24 mouse cellular contexts compared by ENCODE assay signal in genomic region chr11:115883251-115883650, GRCm38 (mm10). TPM values are rescaled to one million over a fixed set of nuclear protein-coding genes. Genes with fewer than 3 reads are reported as not detected.
DNase-seq lines count a peak whose midpoint lies in the region; ATAC-seq and TF ChIP-seq lines count a peak whose summit lies in the region.
"Had no signal": no experiment of that assay in that cellular context is flagged by ENCODE, and none has a peak within 500 bp of the region (broad histone marks: within the 10 kb centered on the region; RNA-seq: fewer than 3 reads in every experiment).

No protein-coding gene starts in this region.

- H3K4me1 ChIP-seq in kidney, postnatal 0 days (replicated peaks; ENCODE audit: insufficient read depth, low read length): 0 out of 2 replicates have a peak, but pooled peaks cover 3% of the 10 kb centered on the region
- peaks cover 3 to 30% of the 10 kb centered on the region in 2 experiments; a peak in 3 of 4 replicates for H3K4me1 ChIP-seq in ES-E14 (ENCODE audit: control insufficient read depth in 2 of 2, insufficient read depth in 2 of 2, low read length in 2 of 2, poor library complexity in 1 of 2)
- H3K4me1 ChIP-seq in limb, embryonic 15.5 days: no peaks in the 10 kb centered on the region
- no peaks in the 10 kb centered on the region for H3K4me1 ChIP-seq in hindbrain, embryonic 14.5 days (replicated peaks; ENCODE audit: control insufficient read depth, insufficient read depth, low read length)

- no peak overlapping the region for H3K27ac ChIP-seq in kidney, postnatal 0 days
- no peak overlapping the region for H3K27ac ChIP-seq in ES-E14 (ENCODE audit: insufficient read depth, low read depth, low read length, poor library complexity, severe bottlenecking)
- H3K27ac ChIP-seq in limb, embryonic 15.5 days: no peak overlapping the region
- H3K27ac ChIP-seq in hindbrain, embryonic 14.5 days: no peak overlapping the region
- H3K27ac ChIP-seq: heart, adult 2 months; hindbrain, embryonic 10.5 days; left cerebral cortex, adult 2 months; limb, embryonic 12.5 days; stomach, postnatal 0 days had no signal

- DNase-seq in cerebellum, postnatal 10 days: peak; percentile 52 to 66
- no peak for DNase-seq in cerebellum, adult 11-12 months
- DNase-seq in kidney, postnatal 0 days (ENCODE audit: low spot score): no peak
- DNase-seq in kidney, adult 8-10 months: no peak
- DNase-seq in ES-E14 (ENCODE audit: low read depth, low spot score): no peak
- no peak for DNase-seq in urinary bladder, postnatal 14 days (ENCODE audit: low spot score)
- no peak for DNase-seq in hindbrain, embryonic 14.5 days (ENCODE audit: low spot score)
- DNase-seq: cerebellum, adult 9-10 months; gastrocnemius, postnatal 25 days; heart, adult 2 months; kidney, postnatal 36 days; layer of hippocampus, adult 9-11 months; liver, postnatal 0 days; lung, postnatal 14 days; midbrain, embryonic 14.5 days; retina, postnatal 1 day; right cerebral cortex, postnatal 4 days; thymus, postnatal 25 days had no signal

- H3K9ac ChIP-seq in kidney, postnatal 0 days (ENCODE audit: low read depth, low read length): no peak overlapping the region
- peak overlapping the region; percentile 55 for H3K9ac ChIP-seq in ES-E14 (ENCODE audit: insufficient read depth, low read depth, low read length, poor library complexity, severe bottlenecking)
- no peak overlapping the region for H3K9ac ChIP-seq in limb, embryonic 15.5 days
- no peak overlapping the region for H3K9ac ChIP-seq in hindbrain, embryonic 14.5 days
- H3K9ac ChIP-seq: limb, embryonic 12.5 days; liver, postnatal 0 days had no signal

- no peak for ATAC-seq in kidney, postnatal 0 days (replicated peaks; ENCODE audit: low FRiP score, low read depth)
- ATAC-seq in limb, embryonic 15.5 days (ENCODE audit: insufficient number of reproducible peaks, low FRiP score, low TSS enrichment, low read depth): no peak
- ATAC-seq in hindbrain, embryonic 14.5 days (ENCODE audit: low FRiP score): no peak
- ATAC-seq: forebrain, embryonic 16.5 days; liver, postnatal 0 days had no signal

- H3K4me2 ChIP-seq in kidney, postnatal 0 days (ENCODE audit: low read length): 0 out of 2 replicates have a peak overlapping the region, but pooled peaks have one; percentile 7
- H3K4me2 ChIP-seq in limb, embryonic 15.5 days: 0 out of 2 replicates have a peak overlapping the region, but pooled peaks have one; percentile 12
- H3K4me2 ChIP-seq in hindbrain, embryonic 14.5 days (replicated peaks): no peak overlapping the region
- H3K4me2 ChIP-seq: limb, embryonic 12.5 days had no signal

- H3K9me3 ChIP-seq in kidney, postnatal 0 days (replicated peaks; ENCODE audit: low read length): no peaks in the 10 kb centered on the region
- H3K9me3 ChIP-seq in ES-E14 (ENCODE audit: control insufficient read depth, insufficient read depth, low read depth, low read length): no peaks in the 10 kb centered on the region
- no peaks in the 10 kb centered on the region for H3K9me3 ChIP-seq in limb, embryonic 15.5 days
- H3K9me3 ChIP-seq in hindbrain, embryonic 14.5 days (ENCODE audit: control insufficient read depth, low read length): no peaks in the 10 kb centered on the region
- H3K9me3 ChIP-seq: hindbrain, embryonic 10.5 days; limb, embryonic 12.5 days had no signal

- H3K4me3 ChIP-seq in kidney, postnatal 0 days (replicated peaks; ENCODE audit: low read depth, low read length): no peak overlapping the region
- peak overlapping the region; percentile 45 to 47; a peak in 3 of 4 replicates for H3K4me3 ChIP-seq in ES-E14 (ENCODE audit: insufficient read depth in 1 of 2, low read depth in 1 of 2, low read length in 2 of 2, poor library complexity in 1 of 2, severe bottlenecking in 1 of 2)
- no peak overlapping the region for H3K4me3 ChIP-seq in limb, embryonic 15.5 days
- H3K4me3 ChIP-seq in hindbrain, embryonic 14.5 days (replicated peaks; ENCODE audit: low read length): no peak overlapping the region
- H3K4me3 ChIP-seq: heart, adult 2 months; hindbrain, embryonic 10.5 days; left cerebral cortex, adult 2 months; limb, embryonic 12.5 days had no signal

- TF ChIP-seq CTCF in kidney, postnatal 0 days (IDR thresholded peaks at IDR 0.05; ENCODE audit: low read depth): no peak

- no peaks in the 10 kb centered on the region for H3K36me3 ChIP-seq in kidney, postnatal 0 days (ENCODE audit: insufficient read depth, low read length)
- no peaks in the 10 kb centered on the region for H3K36me3 ChIP-seq in ES-E14 (ENCODE audit: control insufficient read depth, insufficient read depth, low read length, poor library complexity, severe bottlenecking)
- H3K36me3 ChIP-seq in limb, embryonic 15.5 days: no peaks in the 10 kb centered on the region
- no peaks in the 10 kb centered on the region for H3K36me3 ChIP-seq in hindbrain, embryonic 14.5 days (replicated peaks; ENCODE audit: control insufficient read depth, insufficient read depth)
- H3K36me3 ChIP-seq: hindbrain, embryonic 10.5 days; limb, embryonic 12.5 days had no signal

- 15% methylated on average over 17 of the region's 17 CpGs for WGBS in kidney, postnatal 0 days
- 24% methylated on average over 16 of the region's 17 CpGs for WGBS in limb, embryonic 15.5 days
- WGBS in hindbrain, embryonic 14.5 days: 36% methylated on average over 13 of the region's 17 CpGs

- H3K27me3 ChIP-seq in kidney, postnatal 0 days (ENCODE audit: insufficient read depth, low read length): no peaks in the 10 kb centered on the region
- peaks cover 28% of the 10 kb centered on the region for H3K27me3 ChIP-seq in limb, embryonic 15.5 days
- no peaks in the 10 kb centered on the region for H3K27me3 ChIP-seq in hindbrain, embryonic 14.5 days (ENCODE audit: control insufficient read depth, insufficient read depth, low read length)

- in situ Hi-C loops in ES-E14 (cut with MboI; ENCODE audit: low sequenced_read_pairs in 2 of 2, unreplicated experiment in 2 of 2): no loop called here

TF ChIP-seq in ES-E14, 5 proteins besides CTCF, POLR2A, EP300 and RAD21:
- TF ChIP-seq ZNF384 (IDR thresholded peaks at IDR 0.05; ENCODE audit: low read depth, low read length) (no peak), CHD2 (IDR thresholded peaks at IDR 0.05; ENCODE audit: low read depth, low read length) (no peak), HCFC1 (IDR thresholded peaks at IDR 0.05; ENCODE audit: borderline replicate concordance, insufficient read depth, low read length) (no peak), MAFK (IDR thresholded peaks at IDR 0.05; ENCODE audit: insufficient read depth, low read depth, low read length) (no peak), ZC3H11A (IDR thresholded peaks at IDR 0.05; ENCODE audit: borderline replicate concordance, low read depth, low read length) (no peak)

RNA-seq across cellular contexts. Expression of gene Smim5, which starts 16.5 kb away (rescaled TPM):
- polyA plus RNA-seq in kidney, postnatal 0 days (2015; fragmentation: Nextera tagmentation; extraction: Ambion mirVana): 11.1 and 12.1 TPM in 2 replicates
- 0.67 TPM in 1 of 2 replicates, not detected in the other for total RNA-seq in ES-E14 (2012; rRNA removed)
- 19.6 and 27.4 TPM in 2 replicates for polyA plus RNA-seq in limb, embryonic 15.5 days (2015; fragmentation: Nextera tagmentation; extraction: Ambion mirVana)
- 2.9 and 4.6 TPM in 2 replicates for polyA plus RNA-seq in hindbrain, embryonic 14.5 days (2014; fragmentation: Nextera tagmentation; extraction: Ambion mirVana)

RNA-seq across cellular contexts. Expression of gene Myo15b, which starts 25.0 kb away (rescaled TPM):
- 16.5 and 17.6 TPM in 2 replicates for polyA plus RNA-seq in kidney, postnatal 0 days (2015; fragmentation: Nextera tagmentation; extraction: Ambion mirVana)
- 4.6 and 7.7 TPM in 2 replicates for total RNA-seq in ES-E14 (2012; rRNA removed)
- 0.47 TPM in 2 replicates for polyA plus RNA-seq in limb, embryonic 15.5 days (2015; fragmentation: Nextera tagmentation; extraction: Ambion mirVana)
- 0.13 TPM in 1 of 2 replicates, not detected in the other for polyA plus RNA-seq in hindbrain, embryonic 14.5 days (2014; fragmentation: Nextera tagmentation; extraction: Ambion mirVana)
- total RNA-seq: gastrocnemius, postnatal 25 days had no signal
- polyA plus RNA-seq: limb, embryonic 12.5 days; midbrain, embryonic 14.5 days had no signal

RNA-seq across cellular contexts. Expression of gene Smim6, which starts 28.6 kb away (rescaled TPM):
- polyA plus RNA-seq in kidney, postnatal 0 days (2015; fragmentation: Nextera tagmentation; extraction: Ambion mirVana): 13.7 and 16.1 TPM in 2 replicates
- total RNA-seq in ES-E14 (2012; rRNA removed): 0.45 TPM in 1 of 2 replicates, not detected in the other
- 1.0 and 1.7 TPM in 2 replicates for polyA plus RNA-seq in limb, embryonic 15.5 days (2015; fragmentation: Nextera tagmentation; extraction: Ambion mirVana)
- polyA plus RNA-seq in hindbrain, embryonic 14.5 days (2014; fragmentation: Nextera tagmentation; extraction: Ambion mirVana): not detected in 2 replicates
- total RNA-seq: gastrocnemius, postnatal 25 days; heart, adult 2 months; left cerebral cortex, adult 2 months had no signal

RNA-seq across cellular contexts. Expression of gene Sap30bp, which starts 49.8 kb away (rescaled TPM):
- 37.2 and 40.1 TPM in 2 replicates for polyA plus RNA-seq in kidney, postnatal 0 days (2015; fragmentation: Nextera tagmentation; extraction: Ambion mirVana)
- total RNA-seq in ES-E14 (2012; rRNA removed): 52.1 and 63.5 TPM in 2 replicates
- polyA plus RNA-seq in limb, embryonic 15.5 days (2015; fragmentation: Nextera tagmentation; extraction: Ambion mirVana): 31.3 and 36.1 TPM in 2 replicates
- polyA plus RNA-seq in hindbrain, embryonic 14.5 days (2014; fragmentation: Nextera tagmentation; extraction: Ambion mirVana): 40.5 and 41.8 TPM in 2 replicates

RNA-seq across cellular contexts. Expression of gene Recql5, which starts 50.0 kb away (rescaled TPM):
- polyA plus RNA-seq in kidney, postnatal 0 days (2015; fragmentation: Nextera tagmentation; extraction: Ambion mirVana): 11.1 and 11.7 TPM in 2 replicates
- total RNA-seq in ES-E14 (2012; rRNA removed): 28.0 and 40.8 TPM in 2 replicates
- polyA plus RNA-seq in limb, embryonic 15.5 days (2015; fragmentation: Nextera tagmentation; extraction: Ambion mirVana): 17.0 and 17.6 TPM in 2 replicates
- 16.7 and 17.2 TPM in 2 replicates for polyA plus RNA-seq in hindbrain, embryonic 14.5 days (2014; fragmentation: Nextera tagmentation; extraction: Ambion mirVana)

Comparison
In these comparisons a context has a peak if more than half of its experiments do, and no peak if none do; other contexts are left out.
1. DNase-seq: peak in cerebellum, postnatal 10 days (2 of 2); none in cerebellum, adult 11-12 months (single experiment), kidney, postnatal 0 days (single experiment), kidney, adult 8-10 months (0 of 2), ES-E14 (single experiment), urinary bladder, postnatal 14 days (single experiment) and hindbrain, embryonic 14.5 days (single experiment).
2. H3K4me3 ChIP-seq: peak in ES-E14 (2 of 2); none in kidney, postnatal 0 days (single experiment), limb, embryonic 15.5 days (single experiment) and hindbrain, embryonic 14.5 days (single experiment).
3. RNA of gene Myo15b, which starts 25.0 kb away (polyA plus RNA-seq): 16.5 to 17.6 TPM in kidney, postnatal 0 days; 0.47 TPM in limb, embryonic 15.5 days and 0.13 TPM in hindbrain, embryonic 14.5 days; every median in the first group is over 10 times any median in the second.